Mouse (Mus musculus) urinary bladder, postnatal 10 days (tissue): ENCODE data around the gene Eps8l1.

Source experiments
- DNase-seq: peaks from one replicate; pipeline ENCODE4 v3.0.0; 2022; ENCODE audit warnings: low spot score

The Eps8l1 gene

GRCm38 (mm10) chr7:4478021-4478795 is 17.7 kb downstream of the Eps8l1 start:
- DNase-seq: no peak

- no peak for DNase-seq
These were observed 18.4 kb downstream of the Eps8l1 start for GRCm38 (mm10) chr7:4478796-4479291.

- no peak for DNase-seq
These were observed 19.2 kb downstream of the Eps8l1 start for GRCm38 (mm10) chr7:4479674-4480073.

GRCm38 (mm10) chr7:4482281-4482680 is 21.8 kb downstream of the Eps8l1 start:
- no peak for DNase-seq

GRCm38 (mm10) chr7:4491308-4491707 is 30.8 kb downstream of the Eps8l1 start:
- DNase-seq: no peak

- no peak for DNase-seq
These were observed 32.1 kb downstream of the Eps8l1 start for GRCm38 (mm10) chr7:4492284-4493224.

- DNase-seq: no peak
These were observed 33.5 kb downstream of the Eps8l1 start for GRCm38 (mm10) chr7:4493991-4494390.

- DNase-seq: no peak
These were observed 36.0 kb downstream of the Eps8l1 start for GRCm38 (mm10) chr7:4496468-4496867.

- DNase-seq: no peak
These were observed 36.9 kb downstream of the Eps8l1 start for GRCm38 (mm10) chr7:4497271-4497903.

- no peak for DNase-seq
These were observed 37.8 kb downstream of the Eps8l1 start for GRCm38 (mm10) chr7:4498251-4498650.

- DNase-seq: no peak
These were observed 38.6 kb downstream of the Eps8l1 start for GRCm38 (mm10) chr7:4499034-4499433.

GRCm38 (mm10) chr7:4500892-4501471 is 40.5 kb downstream of the Eps8l1 start:
- DNase-seq: no peak

- peak; percentile 90 for DNase-seq
These were observed 41.3 kb downstream of the Eps8l1 start, which contains the start of gene Ppp1r12c for GRCm38 (mm10) chr7:4501558-4502397. Ppp1r12c (minus strand) TSS chr7:4501680.

GRCm38 (mm10) chr7:4502421-4503090 is 42.1 kb downstream of the Eps8l1 start:
- no peak for DNase-seq

GRCm38 (mm10) chr7:4503100-4503499 is 42.6 kb downstream of the Eps8l1 start:
- no peak for DNase-seq

- no peak for DNase-seq
These were observed 43.4 kb downstream of the Eps8l1 start for GRCm38 (mm10) chr7:4503858-4504257.

- no peak for DNase-seq
These were observed 44.4 kb downstream of the Eps8l1 start for GRCm38 (mm10) chr7:4504646-4505435.

GRCm38 (mm10) chr7:4507220-4507619 is 46.7 kb downstream of the Eps8l1 start:
- DNase-seq: no peak

- no peak for DNase-seq
These were observed 47.7 kb downstream of the Eps8l1 start for GRCm38 (mm10) chr7:4508062-4508738.
